Comparison of ENCODE assay signal across 8 mouse cellular contexts in the genomic region with DNA sequence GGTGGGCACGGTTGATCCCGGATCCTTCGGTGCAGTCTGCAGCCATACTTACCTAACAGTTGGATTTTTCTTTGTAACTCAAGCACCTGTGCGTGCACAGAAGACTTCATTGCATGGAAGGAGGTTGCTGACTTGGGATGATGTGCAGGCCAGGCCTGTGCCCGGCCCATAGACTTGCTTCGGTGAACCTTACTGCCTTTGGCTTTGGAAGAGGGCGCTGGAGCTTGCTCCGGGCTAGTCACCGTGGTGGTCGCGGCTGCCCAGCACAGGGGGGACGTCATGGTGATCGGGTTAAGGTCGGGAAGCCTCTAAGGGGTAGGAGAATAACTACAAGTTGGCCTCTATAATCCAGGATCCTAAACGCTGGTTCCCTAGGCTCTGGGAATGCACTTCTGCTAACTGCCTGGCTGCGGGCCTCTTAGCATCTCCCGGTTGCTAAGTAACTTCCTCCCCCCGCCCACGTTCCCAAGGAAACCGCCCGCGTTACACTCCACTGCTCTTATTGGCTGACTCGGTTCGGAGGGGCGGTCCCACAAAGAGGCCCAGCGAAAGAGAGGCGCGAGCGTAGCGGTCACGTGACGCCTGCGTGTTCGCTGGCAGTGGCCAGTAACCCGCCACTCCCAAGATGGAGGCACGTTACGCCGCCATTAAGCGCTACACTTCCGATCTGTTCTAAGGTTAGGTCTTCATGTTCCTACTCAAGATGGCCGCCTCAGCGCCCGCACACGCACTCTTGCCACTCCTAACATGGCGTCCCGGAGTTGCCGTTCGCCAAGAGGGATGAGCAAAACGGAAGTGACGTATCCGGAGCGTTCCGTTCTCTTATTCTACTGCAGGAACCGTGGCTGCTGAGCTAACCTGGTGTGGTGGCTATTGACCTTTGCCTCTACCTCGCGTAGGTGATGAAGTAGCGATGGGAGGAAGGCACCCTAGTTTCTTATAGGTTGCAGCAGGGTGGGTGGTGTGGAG. TPM values are rescaled to one million over a fixed set of nuclear protein-coding genes. Genes with fewer than 3 reads are reported as not detected.
DNase-seq lines count a peak whose midpoint lies in the region; ATAC-seq lines count a peak whose summit lies in the region.

Gene Ccdc151, minus strand, starts transcription at position 441 of the 969 bp plus-strand sequence.
Gene Prkcsh, plus strand, starts transcription at position 613 of the 969 bp plus-strand sequence.

- no peaks in the 10 kb centered on the region for H3K9me3 ChIP-seq in intestine, embryonic 14.5 days (ENCODE audit: control insufficient read depth, low read length)

- H3K36me3 ChIP-seq in intestine, embryonic 14.5 days (ENCODE audit: control insufficient read depth, insufficient read depth, low read length) = peaks cover 33% of the 10 kb centered on the region

- H3K9ac ChIP-seq in intestine, embryonic 14.5 days (ENCODE audit: low read length) = peak within 1 kb of the TSS; percentile 63

- peak within 1 kb of the TSS; percentile 85 for H3K4me3 ChIP-seq in intestine, embryonic 14.5 days (ENCODE audit: low read depth, low read length)

- WGBS in intestine, embryonic 14.5 days = 6% methylated on average over 57 of the region's 57 CpGs

- peak; percentile 100 for ATAC-seq in intestine, embryonic 14.5 days (replicated peaks; ENCODE audit: low FRiP score, low TSS enrichment, low read depth)

- H3K27me3 ChIP-seq in intestine, embryonic 14.5 days (replicated peaks; ENCODE audit: control insufficient read depth, insufficient read depth, low read length) = no peaks in the 10 kb centered on the region

- peaks cover 10% of the 10 kb centered on the region for H3K4me1 ChIP-seq in intestine, embryonic 14.5 days (replicated peaks; ENCODE audit: control insufficient read depth, insufficient read depth, low read length)

- peak within 1 kb of the TSS; percentile 85 for H3K4me2 ChIP-seq in intestine, embryonic 14.5 days (ENCODE audit: low read length)

- peak; percentile 94 for DNase-seq in adrenal gland, adult 18-20 months (ENCODE audit: low spot score in 2 of 2)
- peak; percentile 100 for DNase-seq in embryo, embryonic 11 days
- peak; percentile 100 for DNase-seq in gastrocnemius, postnatal 25 days
- peak; percentile 97 for DNase-seq in intestine, embryonic 14.5 days (ENCODE audit: low spot score)
- peak; percentile 100 for DNase-seq in left cerebral cortex, postnatal 14 days (ENCODE audit: low spot score in 2 of 2)
- DNase-seq in mesoderm, embryonic 11.5 days (ENCODE audit: low read depth, low spot score) = peak; percentile 100
- DNase-seq in right cerebral cortex, postnatal 36 days (ENCODE audit: low spot score in 2 of 2) = peak; percentile 100
- DNase-seq in yolk sac, embryonic 10.5 days (ENCODE audit: low spot score) = peak; percentile 100

- peak within 1 kb of the TSS; percentile 76 for H3K27ac ChIP-seq in intestine, embryonic 14.5 days (ENCODE audit: low read depth)

- intact Hi-C loops in left cerebral cortex, postnatal 14 days (cut with DNase I) = loop anchor here (5.0 kb wide), 1 partner anchor 40 kb away; the partner anchor contains the start of gene Epor

RNA-seq across cellular contexts. Expression of gene Ccdc151, which starts in this region (rescaled TPM):
- total RNA-seq in adrenal gland, adult 18-20 months (2021) = 1 to 10 TPM in 1 of 2 experiments, under 1 TPM in 1; 0.77 to 1.1 TPM
- total RNA-seq in gastrocnemius, postnatal 25 days (2021) = not detected
- 0.42 and 0.95 TPM in 2 replicates for polyA plus RNA-seq in intestine, embryonic 14.5 days (2014; fragmentation: Nextera tagmentation; extraction: Ambion mirVana)
- 1 to 10 TPM; 7.3 to 7.7 TPM for total RNA-seq in left cerebral cortex, postnatal 14 days (2021)

RNA-seq across cellular contexts. Expression of gene Prkcsh, which starts in this region (rescaled TPM):
- 100 to 1,000 TPM; 132 to 173 TPM for total RNA-seq in adrenal gland, adult 18-20 months (2021)
- 10 to 100 TPM; 24.1 to 35.3 TPM for total RNA-seq in gastrocnemius, postnatal 25 days (2021)
- polyA plus RNA-seq in intestine, embryonic 14.5 days (2014; fragmentation: Nextera tagmentation; extraction: Ambion mirVana) = 93.8 and 95.8 TPM in 2 replicates
- total RNA-seq in left cerebral cortex, postnatal 14 days (2021) = 100 to 1,000 TPM in 1 of 2 experiments, 10 to 100 TPM in 1; 98.9 to 102 TPM

Comparison
In these comparisons a context has a peak if more than half of its experiments do, and no peak if none do; other contexts are left out.
1. Peak in every context shown above with its lines: DNase-seq, ATAC-seq, H3K4me3 ChIP-seq and H3K27ac ChIP-seq.
2. RNA of gene Ccdc151 (total RNA-seq): 7.3 to 7.7 TPM in left cerebral cortex, postnatal 14 days; 0.77 to 1.1 TPM in adrenal gland, adult 18-20 months and not detected in gastrocnemius, postnatal 25 days; every median in the first group is over 4 times any median in the second.